14 mouse cellular contexts compared by ENCODE assay signal in the genomic region with DNA sequence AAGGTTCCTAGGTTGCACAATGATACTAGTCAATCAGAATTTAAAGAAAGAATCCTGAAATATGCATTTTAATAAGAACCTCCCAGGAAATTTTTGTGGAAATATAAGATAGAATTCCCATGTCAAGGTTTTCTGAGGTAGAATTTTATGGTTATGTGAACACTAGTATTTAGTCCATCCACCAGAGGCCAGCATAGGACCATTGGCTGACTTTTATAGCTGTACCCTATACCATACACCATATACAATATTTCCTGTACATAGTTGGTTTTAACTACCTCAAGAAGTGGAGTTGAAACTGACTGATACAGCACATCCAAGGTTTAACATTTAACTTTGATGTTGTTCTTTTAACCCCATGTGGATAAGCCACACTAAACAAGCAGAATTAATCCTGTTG. TPM values are rescaled to one million over a fixed set of nuclear protein-coding genes. Genes with fewer than 3 reads are reported as not detected.
DNase-seq lines count a peak whose midpoint lies in the region; ATAC-seq and TF ChIP-seq lines count a peak whose summit lies in the region.
"Had no signal": no experiment of that assay in that cellular context is flagged by ENCODE, and none has a peak within 500 bp of the region (broad histone marks: within the 10 kb centered on the region; RNA-seq: fewer than 3 reads in every experiment).

No protein-coding gene starts in this region.

- intact Hi-C loops in left cerebral cortex, adult 2 months (cut with DNase I): no loop called here

- 0 out of 2 replicates have a peak, but pooled peaks have one; percentile 32 for ATAC-seq in frontal cortex, adult (ENCODE audit: low TSS enrichment)

- no peak for TF ChIP-seq POLR2A in brain, embryonic 14.5 days (IDR thresholded peaks at IDR 0.05; ENCODE audit: borderline replicate concordance, extremely low read depth, insufficient read depth, insufficient read length, poor library complexity, severe bottlenecking)

- H3K27ac ChIP-seq in left cerebral cortex, adult 2 months: no peak overlapping the region

- H3K4me3 ChIP-seq in left cerebral cortex, adult 2 months: no peak overlapping the region

- TF ChIP-seq CTCF in left cerebral cortex, adult 2 months (IDR thresholded peaks at IDR 0.05): peak; percentile 48
- 0 out of 2 replicates have a peak, but pooled peaks have one; percentile 8 for TF ChIP-seq CTCF in brain, embryonic 14.5 days (IDR thresholded peaks at IDR 0.05; ENCODE audit: borderline replicate concordance, extremely low read depth, insufficient read depth, insufficient read length)

- DNase-seq in frontal cortex, postnatal 14 days (ENCODE audit: low spot score in 2 of 2): no peak
- DNase-seq in left cerebral cortex, adult 2 months (ENCODE audit: extremely low spot score in 1 of 2, low spot score in 2 of 2): no peak
- no peak for DNase-seq in left cerebral cortex, adult 11 months (ENCODE audit: low spot score)
- DNase-seq in CD4-positive, CD25-positive, alpha-beta regulatory T cell, adult 2 months (ENCODE audit: low read depth, low spot score): peak; percentile 55
- no peak for DNase-seq in brain, embryonic 14.5 days (ENCODE audit: low read depth)
- no peak for DNase-seq in urinary bladder, postnatal 10 days (ENCODE audit: low spot score)
- no peak for DNase-seq in right cerebral cortex, postnatal 25 days
- DNase-seq: cerebellum, adult 2 months; heart, postnatal 4 days; kidney, postnatal 25 days had no signal

RNA-seq across cellular contexts. Expression of gene Rag2, which starts 27.3 kb away (rescaled TPM):
- total RNA-seq in left cerebral cortex, adult 2 months (2021): not detected
- 0.03 TPM in 1 of 2 replicates, not detected in the other for polyA plus RNA-seq in brain, embryonic 14.5 days (2012; rRNA removed)
- total RNA-seq: heart, postnatal 4 days; left cerebral cortex, postnatal 25 days had no signal
- polyA plus RNA-seq: cerebellum, adult 2 months; neural tube, embryonic 11.5 days; spleen, adult 2 months had no signal

RNA-seq across cellular contexts. Expression of gene Rag1, which starts 52.1 kb away (rescaled TPM):
- total RNA-seq in left cerebral cortex, adult 2 months (2021): under 1 TPM; 0.19 to 0.25 TPM
- 0.11 and 0.16 TPM in 2 replicates for polyA plus RNA-seq in brain, embryonic 14.5 days (2012; rRNA removed)

RNA-seq across cellular contexts. Expression of gene B230118H07Rik, which starts 52.1 kb away (rescaled TPM):
- total RNA-seq in left cerebral cortex, adult 2 months (2021): 10 to 100 TPM; 28.6 to 30.2 TPM
- 19.1 and 20.2 TPM in 2 replicates for polyA plus RNA-seq in brain, embryonic 14.5 days (2012; rRNA removed)
